Mouse (Mus musculus): Measurements from ENCODE around the gene Arl4a.

Gene Arl4a

DNA sequence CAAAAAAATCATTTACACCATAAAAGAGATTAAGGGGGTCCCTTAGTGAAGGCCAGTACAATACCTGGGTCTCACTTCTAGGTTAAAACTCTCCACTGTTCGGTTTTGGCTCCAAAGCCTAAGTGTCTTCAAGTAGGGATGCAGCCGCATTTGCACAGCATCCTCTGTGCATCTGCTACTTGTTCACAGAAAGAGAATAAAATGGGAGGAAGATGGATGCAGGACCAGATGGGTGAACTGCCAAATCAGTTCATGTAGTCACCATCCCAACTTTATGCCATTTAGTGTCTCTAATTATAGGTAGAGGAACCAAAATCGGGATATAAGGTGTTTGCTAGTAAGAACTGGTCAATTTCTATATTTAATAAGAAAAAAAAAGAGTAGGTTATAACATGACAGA lies 69.7 kb downstream of the Arl4a start:
- no peak for DNase-seq (ENCODE audit: low read depth, low spot score)

GRCm38 (mm10) chr12:39959166-39959565 lies 78.7 kb downstream of the Arl4a start:
- DNase-seq (ENCODE audit: low read depth, low spot score) = no peak

DNA sequence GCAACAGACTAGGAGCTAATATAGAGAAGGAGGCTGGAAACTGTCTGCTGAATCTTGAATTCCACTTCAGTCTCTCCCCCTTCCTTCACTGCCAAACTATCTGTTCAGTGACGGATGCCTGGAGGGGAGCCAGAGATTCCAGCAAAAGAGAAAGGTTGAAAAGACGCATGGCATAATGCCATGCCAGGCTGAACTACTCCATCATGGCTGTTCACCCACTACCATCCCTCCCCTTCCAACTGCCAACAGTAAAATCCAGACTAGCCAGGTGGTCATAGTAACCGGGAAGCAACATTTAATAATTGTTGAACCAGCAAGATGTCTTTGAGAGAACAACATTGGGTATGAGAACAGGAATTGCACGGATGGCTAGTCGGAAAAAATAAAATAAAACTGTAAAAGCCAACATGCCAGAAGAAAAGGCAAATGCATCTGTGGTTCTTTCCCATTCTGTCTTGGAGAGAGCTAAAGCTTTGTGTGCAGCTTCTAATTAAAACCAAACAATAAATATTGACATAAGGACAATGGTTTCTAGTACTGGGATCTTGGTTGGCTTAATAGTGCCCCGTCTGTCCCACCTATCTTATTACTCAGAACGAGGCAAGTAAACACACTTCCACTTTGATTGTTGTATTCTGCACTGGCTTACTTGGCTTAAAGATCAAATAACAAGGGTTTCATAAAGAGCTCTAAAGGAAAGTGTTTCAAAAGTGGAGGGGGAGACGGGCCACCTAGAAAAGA lies 79.7 kb downstream of the Arl4a start:
- no peak for DNase-seq (ENCODE audit: low read depth, low spot score)

- DNase-seq (ENCODE audit: low read depth, low spot score) = no peak
These were observed 81.4 kb downstream of the Arl4a start for GRCm38 (mm10) chr12:39956396-39956795.
